Mouse (Mus musculus) megakaryocyte, adult 5-6 weeks (primary cell): ENCODE results near the gene Smpd1. TPM values are rescaled to one million over a fixed set of nuclear protein-coding genes. Genes with fewer than 3 reads are reported as not detected.

Experiments
- total RNA-seq, 2 experiments: library from RNA; stranded (forward) in 1 of 2; stranded (reverse) in 1 of 2; fragments of 153-499, 151-499 nt in 1 of 2; fragments of 221-1000, 200-1000 nt in 1 of 2; gene quantifications; 2 replicates each; pipeline versions ENCODE4 v1.2.3 to v1.2.4; 2015 to 2017

Smpd1 gene
- total RNA-seq, 2 experiments from 2014 or later = 24.7 to 26.1 TPM

Other genes starting within 250 kb of the Smpd1 start
- not detected in 2 replicates for gene Olfr689, start 243.2 kb upstream of the Smpd1 start, total RNA-seq (2015)
- not detected in 2 replicates for gene Olfr689, start 243.2 kb upstream of the Smpd1 start, total RNA-seq (2017)
- not detected in 2 replicates for gene Olfr690, start 220.3 kb upstream of the Smpd1 start, total RNA-seq (2015)
- gene Olfr690, start 220.3 kb upstream of the Smpd1 start, total RNA-seq (2017) = not detected in 2 replicates
- not detected in 2 replicates for gene Olfr691, start 212.1 kb upstream of the Smpd1 start, total RNA-seq (2015)
- gene Olfr691, start 212.1 kb upstream of the Smpd1 start, total RNA-seq (2017) = not detected in 2 replicates
- not detected in 2 replicates for gene Olfr692, start 186.1 kb upstream of the Smpd1 start, total RNA-seq (2015)
- gene Olfr692, start 186.1 kb upstream of the Smpd1 start, total RNA-seq (2017) = not detected in 2 replicates
- gene Gm5901, start 179.3 kb upstream of the Smpd1 start, total RNA-seq (2015) = 0.20 TPM in 1 of 2 replicates, not detected in the other
- 0.73 TPM in 1 of 2 replicates, not detected in the other for gene Gm5901, start 179.3 kb upstream of the Smpd1 start, total RNA-seq (2017)
- gene Fam160a2, start 154.3 kb upstream of the Smpd1 start, total RNA-seq (2015) = 36.2 and 39.6 TPM in 2 replicates
- 23.9 and 26.1 TPM in 2 replicates for gene Fam160a2, start 154.3 kb upstream of the Smpd1 start, total RNA-seq (2017)
- 0.25 TPM in 1 of 2 replicates, not detected in the other for gene Cnga4, start 149.8 kb upstream of the Smpd1 start, total RNA-seq (2015)
- gene Cnga4, start 149.8 kb upstream of the Smpd1 start, total RNA-seq (2017) = not detected in 2 replicates
- gene Cckbr, start 128.6 kb upstream of the Smpd1 start, total RNA-seq (2015) = not detected in 2 replicates
- not detected in 2 replicates for gene Cckbr, start 128.6 kb upstream of the Smpd1 start, total RNA-seq (2017)
- gene Cavin3, start 72.1 kb upstream of the Smpd1 start, total RNA-seq (2015) = not detected in 2 replicates
- not detected in 2 replicates for gene Cavin3, start 72.1 kb upstream of the Smpd1 start, total RNA-seq (2017)
- gene Apbb1, start 27.3 kb downstream of the Smpd1 start, total RNA-seq (2015) = 1.6 and 1.9 TPM in 2 replicates
- gene Apbb1, start 27.3 kb downstream of the Smpd1 start, total RNA-seq (2017) = 3.7 and 9.5 TPM in 2 replicates
- not detected in 2 replicates for gene Hpx, start 45.8 kb downstream of the Smpd1 start, total RNA-seq (2015)
- gene Hpx, start 45.8 kb downstream of the Smpd1 start, total RNA-seq (2017) = 0.29 TPM in 1 of 2 replicates, not detected in the other
- 14.8 and 19.7 TPM in 2 replicates for gene Trim3, start 79.2 kb downstream of the Smpd1 start, total RNA-seq (2015)
- 10.9 and 15.3 TPM in 2 replicates for gene Trim3, start 79.2 kb downstream of the Smpd1 start, total RNA-seq (2017)
- gene Timm10b, start 85.7 kb downstream of the Smpd1 start, total RNA-seq (2015) = 77.3 and 105 TPM in 2 replicates
- 85.4 and 91.6 TPM in 2 replicates for gene Timm10b, start 85.7 kb downstream of the Smpd1 start, total RNA-seq (2017)
- gene Arfip2, start 86.1 kb downstream of the Smpd1 start, total RNA-seq (2015) = 6.9 and 12.0 TPM in 2 replicates
- gene Arfip2, start 86.1 kb downstream of the Smpd1 start, total RNA-seq (2017) = 24.6 and 24.8 TPM in 2 replicates
- 6.7 and 18.0 TPM in 2 replicates for gene Gm45799, start 86.2 kb downstream of the Smpd1 start, total RNA-seq (2015)
- 6.0 and 6.6 TPM in 2 replicates for gene Gm45799, start 86.2 kb downstream of the Smpd1 start, total RNA-seq (2017)
- 1.8 and 4.7 TPM in 2 replicates for gene Dnhd1, start 96.5 kb downstream of the Smpd1 start, total RNA-seq (2015)
- gene Dnhd1, start 96.5 kb downstream of the Smpd1 start, total RNA-seq (2017) = 0.95 and 2.7 TPM in 2 replicates
- 259 and 268 TPM in 2 replicates for gene Ilk, start 182.2 kb downstream of the Smpd1 start, total RNA-seq (2015)
- gene Ilk, start 182.2 kb downstream of the Smpd1 start, total RNA-seq (2017) = 180 and 183 TPM in 2 replicates
- 12.3 and 15.8 TPM in 2 replicates for gene Rrp8, start 183.0 kb downstream of the Smpd1 start, total RNA-seq (2015)
- gene Rrp8, start 183.0 kb downstream of the Smpd1 start, total RNA-seq (2017) = 17.4 and 21.0 TPM in 2 replicates
- gene Taf10, start 190.0 kb downstream of the Smpd1 start, total RNA-seq (2015) = 259 and 284 TPM in 2 replicates
- 129 and 148 TPM in 2 replicates for gene Taf10, start 190.0 kb downstream of the Smpd1 start, total RNA-seq (2017)
- gene Tpp1, start 197.9 kb downstream of the Smpd1 start, total RNA-seq (2015) = 69.7 and 71.5 TPM in 2 replicates
- gene Tpp1, start 197.9 kb downstream of the Smpd1 start, total RNA-seq (2017) = 21.7 and 29.0 TPM in 2 replicates
- 0.07 TPM in 2 replicates for gene Dchs1, start 233.3 kb downstream of the Smpd1 start, total RNA-seq (2015)
- 0.04 TPM in 1 of 2 replicates, not detected in the other for gene Dchs1, start 233.3 kb downstream of the Smpd1 start, total RNA-seq (2017)